Mouse (Mus musculus) mouse embryonic stem cell (cell line): ENCODE data around the gene Jund.

ENCODE experiments used
- in situ Hi-C, 2 experiments: fragments of 300-500 bp; cut with MboI; formaldehyde crosslinking; loops; 1 replicate in 1 of 2; 3 replicates in 1 of 2; pipeline ENCODE4 v1.14.3; 2019 to 2020; ENCODE audit warnings: low sequenced_read_pairs in 2 of 2, low pct_unique_long_range_greater_than_20kb in 1 of 2, mixed read lengths in 1 of 2; ENCODE audit not compliant: unreplicated experiment in 1 of 2

Gene Jund

GRCm38 (mm10) chr8:70744806-70745205 lies 46.1 kb downstream of the Jund start:
- in situ Hi-C loops, result no loop called here

- in situ Hi-C loops, result no loop called here
Measured at GRCm38 (mm10) chr8:70745691-70746220, 47.0 kb downstream of the Jund start.

GRCm38 (mm10) chr8:70746676-70747075 lies 47.9 kb downstream of the Jund start:
- in situ Hi-C loops, result no loop called here

GRCm38 (mm10) chr8:70747211-70747890 lies 48.6 kb downstream of the Jund start:
- in situ Hi-C loops, result no loop called here

GRCm38 (mm10) chr8:70748246-70749096 lies 49.7 kb downstream of the Jund start:
- in situ Hi-C loops, result no loop called here

- in situ Hi-C loops, result no loop called here
Measured at GRCm38 (mm10) chr8:70749097-70749674, 50.4 kb downstream of the Jund start.
